Mouse (Mus musculus): Measurements from ENCODE around the gene Olfr1404. TPM values are rescaled to one million over a fixed set of nuclear protein-coding genes. Genes with fewer than 3 reads are reported as not detected.
"Not testable (repeated sequence)": the region's sequence is repeated elsewhere in the genome, so short reads cannot be mapped to it uniquely, and the experiment has no call there.

The Olfr1404 gene
- not detected in 2 replicates for polyA plus RNA-seq (2015; fragmentation: Nextera tagmentation; extraction: Ambion mirVana)

DNA sequence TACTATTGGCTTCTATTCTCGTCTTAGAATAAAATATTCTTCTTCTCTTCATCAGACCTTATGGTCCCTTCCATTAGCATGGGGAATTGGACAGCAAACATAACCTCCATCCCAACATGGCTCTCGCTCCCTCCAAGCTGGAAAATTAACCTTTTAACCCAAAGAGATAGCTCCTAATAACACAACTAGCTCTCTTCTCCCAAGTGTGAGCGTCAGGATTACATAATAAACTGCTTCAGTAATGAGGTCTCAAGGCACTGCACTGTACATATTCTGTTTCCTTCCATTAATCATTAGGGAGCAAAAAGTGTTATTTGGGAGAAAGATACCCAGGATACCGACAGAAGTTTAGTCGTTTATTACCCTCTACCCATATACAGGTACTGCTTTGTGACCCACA, at the start of gene Olfr1404:
Gene Olfr1404 (plus strand): TSS at position 301 of the 400 bp plus-strand sequence.
- ATAC-seq = no peak
- H3K4me2 ChIP-seq (replicated peaks) = no peak within 1 kb of the TSS
- 87% methylated on average over 5 of the region's 5 CpGs for WGBS

DNA sequence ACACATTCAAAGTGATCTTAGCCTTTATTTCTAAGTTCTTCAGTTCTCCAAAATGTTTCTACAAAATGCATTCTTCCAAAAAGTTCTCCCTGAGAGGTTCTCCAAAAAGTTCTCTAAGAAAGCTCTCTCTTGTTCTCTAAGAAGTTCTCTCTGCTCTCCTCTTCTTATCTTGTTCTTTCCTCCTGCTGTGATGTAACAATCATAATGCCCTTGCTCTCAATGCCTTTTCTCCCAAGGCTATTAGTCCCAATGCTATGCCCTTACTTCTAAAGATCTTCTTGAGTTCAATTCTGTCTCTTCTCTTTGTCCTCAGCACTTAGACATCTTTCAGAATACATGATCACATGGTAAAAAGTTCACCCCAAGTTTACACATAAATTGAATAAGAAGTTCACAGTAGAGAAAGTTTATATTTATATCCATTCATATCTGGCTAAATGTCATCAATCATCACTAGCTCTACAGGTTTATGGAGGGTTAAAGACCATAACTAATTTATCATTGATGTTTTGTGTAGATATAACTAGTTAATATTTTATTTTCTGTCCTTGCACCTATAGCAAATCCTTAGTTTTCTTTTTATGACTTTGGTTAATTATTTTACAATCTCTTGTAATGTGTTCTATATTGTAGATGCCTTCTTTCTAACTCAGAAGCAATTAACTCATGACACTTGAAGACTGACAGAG, 37.9 kb upstream of the Olfr1404 start:
- H3K9me3 ChIP-seq = no peaks in the 10 kb centered on the region
- H3K4me1 ChIP-seq (replicated peaks) = no peaks in the 10 kb centered on the region
- H3K27ac ChIP-seq = no peak overlapping the region
- no peak for ATAC-seq
- no peaks in the 10 kb centered on the region for H3K36me3 ChIP-seq
- H3K4me2 ChIP-seq (replicated peaks) = no peak overlapping the region
- no peak overlapping the region for H3K9ac ChIP-seq (replicated peaks)
- no peaks in the 10 kb centered on the region for H3K27me3 ChIP-seq
- no peak overlapping the region for H3K4me3 ChIP-seq (replicated peaks)

More for the DNA sequence above, at the start of gene Olfr1404:
- no peaks in the 10 kb centered on the region for H3K27me3 ChIP-seq
- no peaks in the 10 kb centered on the region for H3K4me1 ChIP-seq (replicated peaks)
- H3K9me3 ChIP-seq = no peaks in the 10 kb centered on the region
- no peak within 1 kb of the TSS for H3K4me3 ChIP-seq (replicated peaks)
- H3K9ac ChIP-seq (replicated peaks) = no peak within 1 kb of the TSS
- H3K36me3 ChIP-seq = no peaks in the 10 kb centered on the region
- no peak within 1 kb of the TSS for H3K27ac ChIP-seq

- H3K4me3 ChIP-seq (replicated peaks) = no peak within 1 kb of the TSS
- no peak within 1 kb of the TSS for H3K4me2 ChIP-seq (replicated peaks)
- H3K4me1 ChIP-seq (replicated peaks) = no peaks in the 10 kb centered on the region
- no peak for ATAC-seq
- no peaks in the 10 kb centered on the region for H3K9me3 ChIP-seq
- no peaks in the 10 kb centered on the region for H3K27me3 ChIP-seq
- no peak within 1 kb of the TSS for H3K9ac ChIP-seq (replicated peaks)
- no peaks in the 10 kb centered on the region for H3K36me3 ChIP-seq
- 72% methylated on average over 3 of the region's 3 CpGs for WGBS
- H3K27ac ChIP-seq = no peak within 1 kb of the TSS
Observed at GRCm38 (mm10) chr1:173190540-173190939, 21.7 kb upstream of the Olfr1404 start, which contains the start of gene Olfr1406. TSS of gene Olfr1406 (minus strand) at chr1:173190640.

DNA sequence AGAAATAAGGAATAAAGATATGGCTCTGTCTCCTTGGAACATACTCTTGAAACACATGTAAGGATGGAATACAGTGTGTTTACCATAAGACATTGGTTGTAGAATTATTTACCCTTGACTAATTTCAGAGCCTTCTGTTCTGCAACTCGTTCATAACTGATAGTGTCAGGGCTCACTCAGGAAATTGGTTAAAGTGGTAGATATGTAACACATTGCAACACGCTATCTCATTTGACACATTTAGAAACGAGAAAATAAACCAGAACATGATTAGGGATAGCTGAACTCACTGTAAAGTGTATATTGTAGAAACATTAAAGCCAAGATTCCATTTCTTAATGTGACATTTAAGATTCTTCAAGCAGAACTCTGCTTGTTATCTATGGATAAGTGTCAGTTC, 20.1 kb upstream of the Olfr1404 start:
- ATAC-seq = no peak
- Histone ChIP-seq H3K27me3 (no peaks in the 10 kb centered on the region), H3K4me3 (replicated peaks) (no peak overlapping the region), H3K36me3 (no peaks in the 10 kb centered on the region), H3K4me2 (replicated peaks) (no peak overlapping the region), H3K9ac (replicated peaks) (no peak overlapping the region), H3K27ac (no peak overlapping the region), H3K4me1 (replicated peaks) (no peaks in the 10 kb centered on the region), H3K9me3 (no peaks in the 10 kb centered on the region)
- WGBS = 78% methylated on average over 3 of the region's 3 CpGs

- Histone ChIP-seq H3K4me3 (replicated peaks) (no peak overlapping the region), H3K4me2 (replicated peaks) (no peak overlapping the region), H3K36me3 (no peaks in the 10 kb centered on the region), H3K9ac (replicated peaks) (no peak overlapping the region), H3K4me1 (replicated peaks) (no peaks in the 10 kb centered on the region), H3K27me3 (no peaks in the 10 kb centered on the region), H3K27ac (no peak overlapping the region), H3K9me3 (no peaks in the 10 kb centered on the region)
- no peak for ATAC-seq
- WGBS = 87% methylated on average over 2 of the region's 2 CpGs
Observed at GRCm38 (mm10) chr1:173196359-173196758, 15.8 kb upstream of the Olfr1404 start.

GRCm38 (mm10) chr1:173197508-173197907, 14.7 kb upstream of the Olfr1404 start, which contains the start of gene Olfr218:
TSS of gene Olfr218 (plus strand) at chr1:173197808.
- Histone ChIP-seq H3K27ac (no peak within 1 kb of the TSS), H3K36me3 (no peaks in the 10 kb centered on the region), H3K27me3 (no peaks in the 10 kb centered on the region), H3K4me2 (replicated peaks) (no peak within 1 kb of the TSS), H3K9ac (replicated peaks) (no peak within 1 kb of the TSS), H3K4me3 (replicated peaks) (no peak within 1 kb of the TSS), H3K4me1 (replicated peaks) (no peaks in the 10 kb centered on the region), H3K9me3 (no peaks in the 10 kb centered on the region)
- ATAC-seq = no peak
- WGBS = 69% methylated on average over 5 of the region's 5 CpGs

DNA sequence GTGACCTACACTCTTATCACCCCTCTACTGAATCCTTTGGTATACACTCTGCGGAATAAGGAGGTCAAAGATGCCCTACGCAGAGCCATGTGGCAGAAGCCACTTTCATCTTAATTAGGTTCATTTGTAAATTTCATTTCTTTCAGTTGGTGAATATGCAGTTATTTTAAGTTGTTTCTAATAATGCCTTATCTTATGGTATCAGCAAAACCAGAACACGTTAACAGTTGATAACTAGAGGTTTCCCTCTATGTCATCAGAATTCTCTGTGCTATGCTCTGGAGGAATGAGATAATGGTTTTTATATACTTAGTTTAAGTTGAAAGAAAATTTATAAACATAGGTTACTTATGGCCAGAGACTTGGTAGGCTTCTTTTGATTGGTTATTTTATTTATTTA, 4.3 kb downstream of the Olfr1404 start:
- H3K4me1 ChIP-seq (replicated peaks) = no peaks in the 10 kb centered on the region
- WGBS = 95% methylated on average over 3 of the region's 3 CpGs

DNA sequence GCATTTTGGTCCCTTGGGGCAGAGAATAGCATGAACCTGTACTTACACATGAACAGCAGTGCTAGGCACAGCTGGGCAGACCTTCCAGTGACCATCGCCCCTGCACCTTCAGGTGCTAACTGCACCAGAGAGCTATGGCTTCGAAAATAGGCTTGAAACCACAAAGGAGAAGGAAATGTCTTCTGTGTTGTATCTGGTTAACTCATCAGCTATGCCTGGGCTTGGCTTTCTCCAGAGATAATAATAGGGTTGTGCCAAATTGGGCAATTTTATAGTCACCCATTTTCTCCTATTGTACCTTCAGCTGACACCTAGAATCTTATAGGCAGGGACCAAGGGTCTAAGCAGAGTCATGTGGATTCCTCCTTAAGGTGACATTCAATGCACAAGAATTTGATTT, 14.9 kb downstream of the Olfr1404 start, which contains the start of gene Fcer1a:
Gene Fcer1a (minus strand): TSS at position 134 of the 400 bp plus-strand sequence.
- no peak within 1 kb of the TSS for H3K27ac ChIP-seq
- no peaks in the 10 kb centered on the region for H3K4me1 ChIP-seq (replicated peaks)
- no peak within 1 kb of the TSS for H3K9ac ChIP-seq (replicated peaks)
- no peak within 1 kb of the TSS for H3K4me2 ChIP-seq (replicated peaks)
- H3K27me3 ChIP-seq = no peaks in the 10 kb centered on the region
- 82% methylated on average over 2 of the region's 2 CpGs for WGBS
- no peak for ATAC-seq
- no peak within 1 kb of the TSS for H3K4me3 ChIP-seq (replicated peaks)
- H3K9me3 ChIP-seq = no peaks in the 10 kb centered on the region
- H3K36me3 ChIP-seq = no peaks in the 10 kb centered on the region

More for the DNA sequence above, 4.3 kb downstream of the Olfr1404 start:
- no peak overlapping the region for H3K9ac ChIP-seq (replicated peaks)
- H3K4me2 ChIP-seq (replicated peaks) = no peak overlapping the region
- H3K27me3 ChIP-seq = no peaks in the 10 kb centered on the region
- ATAC-seq = no peak
- H3K4me3 ChIP-seq (replicated peaks) = no peak overlapping the region
- H3K36me3 ChIP-seq = no peaks in the 10 kb centered on the region
- H3K9me3 ChIP-seq = no peaks in the 10 kb centered on the region
- H3K27ac ChIP-seq = no peak overlapping the region

DNA sequence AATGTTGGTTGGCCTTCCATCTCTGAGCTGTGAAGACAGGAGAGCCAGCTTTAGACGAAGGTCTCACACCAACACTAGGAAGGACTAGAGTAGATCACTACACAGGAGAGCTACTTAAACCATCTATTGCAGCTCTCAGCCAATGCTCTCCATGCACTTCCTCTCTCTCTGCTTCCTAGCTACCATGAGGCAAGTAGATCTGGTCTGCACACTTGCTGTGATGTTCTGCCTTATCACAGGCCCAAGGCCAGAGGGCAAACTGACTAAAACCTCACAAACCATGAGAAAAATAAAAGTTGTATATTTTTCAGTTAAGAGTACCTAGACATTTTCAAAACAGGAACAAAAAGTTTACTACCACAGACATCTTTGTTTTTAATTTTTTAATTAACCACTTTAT, 24.8 kb downstream of the Olfr1404 start:
- WGBS = 85% methylated on average over 1 of the region's 1 CpGs
- H3K36me3 ChIP-seq; H3K27ac ChIP-seq; H3K27me3 ChIP-seq; H3K9me3 ChIP-seq; ATAC-seq; H3K4me1 ChIP-seq (replicated peaks); H3K9ac ChIP-seq (replicated peaks); H3K4me2 ChIP-seq (replicated peaks); H3K4me3 ChIP-seq (replicated peaks): not testable (repeated sequence)

- H3K4me3 ChIP-seq (replicated peaks) = no peak overlapping the region
- H3K4me2 ChIP-seq (replicated peaks) = no peak overlapping the region
- no peaks in the 10 kb centered on the region for H3K9me3 ChIP-seq
- no peak overlapping the region for H3K27ac ChIP-seq
- no peaks in the 10 kb centered on the region for H3K27me3 ChIP-seq
- ATAC-seq = no peak
- H3K4me1 ChIP-seq (replicated peaks) = no peaks in the 10 kb centered on the region
- no peak overlapping the region for H3K9ac ChIP-seq (replicated peaks)
- WGBS = 94% methylated on average over 3 of the region's 3 CpGs
- no peaks in the 10 kb centered on the region for H3K36me3 ChIP-seq
Observed at GRCm38 (mm10) chr1:173249888-173250287, 37.7 kb downstream of the Olfr1404 start.

DNA sequence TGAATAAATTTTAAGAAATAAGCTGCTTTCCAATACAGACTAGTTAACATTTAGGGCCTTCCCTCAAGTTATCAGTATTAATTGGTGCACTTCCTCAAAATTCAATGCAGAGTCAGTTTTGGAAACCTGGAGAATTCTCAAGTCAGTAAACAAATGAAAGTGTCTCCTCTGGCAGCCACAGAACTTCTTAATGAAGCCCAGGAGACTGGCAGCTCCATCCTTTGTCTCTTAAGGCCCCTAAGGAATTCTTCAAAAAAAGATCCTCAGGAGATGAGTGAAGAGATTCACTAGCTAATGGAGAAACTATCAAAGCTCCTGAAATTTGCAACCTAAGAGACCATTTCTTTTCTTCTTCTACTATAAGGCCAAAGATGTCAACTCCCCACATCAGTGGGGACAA, 53.5 kb downstream of the Olfr1404 start, which contains the start of gene Olfr418:
Gene Olfr418 (plus strand): TSS at position 301 of the 400 bp plus-strand sequence.
- H3K9me3 ChIP-seq = no peaks in the 10 kb centered on the region
- H3K27me3 ChIP-seq = no peaks in the 10 kb centered on the region
- H3K4me1 ChIP-seq (replicated peaks) = no peaks in the 10 kb centered on the region
- H3K4me2 ChIP-seq (replicated peaks) = no peak within 1 kb of the TSS
- no peak within 1 kb of the TSS for H3K4me3 ChIP-seq (replicated peaks)
- no peak within 1 kb of the TSS for H3K9ac ChIP-seq (replicated peaks)
- H3K36me3 ChIP-seq = no peaks in the 10 kb centered on the region
- no peak for ATAC-seq
- H3K27ac ChIP-seq = no peak within 1 kb of the TSS

Measured in midbrain, embryonic 13.5 days (tissue).